Mouse (Mus musculus) intestine, embryonic 15.5 days (tissue): ENCODE results near the gene Foxn3. TPM values are rescaled to one million over a fixed set of nuclear protein-coding genes. Genes with fewer than 3 reads are reported as not detected.
"Not testable (repeated sequence)": the region's sequence is repeated elsewhere in the genome, so short reads cannot be mapped to it uniquely, and the experiment has no call there.

Experiments
- ATAC-seq: fragments of 200-750 bp; cut with Nextera tagmentation; 2 replicates; pipeline ENCODE4 v1.8.0; 2017; ENCODE audit warnings: moderate TSS enrichment, moderate library complexity
- H3K27ac ChIP-seq: fragments of 300-500 bp; sonication (generic); 2 replicates; pipeline ENCODE4 v1.5.1; 2015; ENCODE audit warnings: mild to moderate bottlenecking, inconsistent platforms
- H3K27me3 ChIP-seq: fragments of 300-500 bp; sonication (generic); replicated peaks from 2 replicates; pipeline ENCODE4 v1.6.1; 2015; ENCODE audit warnings: inconsistent platforms
- H3K36me3 ChIP-seq: fragments of 300-500 bp; sonication (generic); 2 replicates; pipeline ENCODE4 v1.6.1; 2015; ENCODE audit warnings: inconsistent platforms
- H3K4me1 ChIP-seq: fragments of 300-500 bp; sonication (generic); replicated peaks from 2 replicates; pipeline ENCODE4 v1.6.1; 2015; ENCODE audit warnings: inconsistent platforms
- H3K4me2 ChIP-seq: fragments of 300-500 bp; sonication (generic); replicated peaks from 2 replicates; pipeline ENCODE4 v1.6.1; 2015; ENCODE audit warnings: mild to moderate bottlenecking, inconsistent platforms
- H3K4me3 ChIP-seq: fragments of 300-500 bp; sonication (generic); replicated peaks from 2 replicates; pipeline ENCODE4 v1.5.1; 2015; ENCODE audit warnings: inconsistent platforms
- H3K9ac ChIP-seq: fragments of 300-500 bp; sonication (generic); 2 replicates; pipeline ENCODE4 v1.6.1; 2015; ENCODE audit warnings: inconsistent platforms
- H3K9me3 ChIP-seq: fragments of 300-500 bp; sonication (generic); 2 replicates; pipeline ENCODE4 v1.6.1; 2016; ENCODE audit warnings: inconsistent platforms
- WGBS: fragments of 180-500 bp; shearing (Covaris S2); methylation state at CpG from one replicate; pipeline ENCODE4 v1.1.7; 2015; 5-methylcytosine and 5-hydroxymethylcytosine counted together
- polyA plus RNA-seq: library from polyadenylated mRNA; unstranded; fragments of >200 nt; fragmentation: Nextera tagmentation; extraction: Ambion mirVana; gene quantifications from 2 replicates; pipeline ENCODE4 v1.2.1, GENCODE M21; 2015

The Foxn3 gene
- polyA plus RNA-seq, 1 experiment from 2014 or later, result 57.3 TPM

GRCm38 (mm10) chr12:99195655-99196054 lies 367.7 kb downstream of the Foxn3 start:
- H3K4me2 ChIP-seq, result no peak overlapping the region
- ATAC-seq, result no peak
- H3K4me1 ChIP-seq, result no peaks in the 10 kb centered on the region
- H3K9me3 ChIP-seq, result no peaks in the 10 kb centered on the region
- H3K9ac ChIP-seq, result no peak overlapping the region
- no peak overlapping the region for H3K27ac ChIP-seq
- H3K36me3 ChIP-seq, result 0 out of 2 replicates have a peak, but pooled peaks cover 4% of the 10 kb centered on the region
- WGBS, result 89% methylated on average over 5 of the region's 5 CpGs
- H3K27me3 ChIP-seq, result no peaks in the 10 kb centered on the region
- H3K4me3 ChIP-seq, result no peak overlapping the region

- H3K27ac ChIP-seq, H3K9ac ChIP-seq, H3K4me1 ChIP-seq, H3K9me3 ChIP-seq, H3K4me3 ChIP-seq, H3K4me2 ChIP-seq, ATAC-seq, H3K36me3 ChIP-seq, H3K27me3 ChIP-seq: not testable (repeated sequence)
- WGBS, result 93% methylated on average over 17 of the region's 17 CpGs
Observed at GRCm38 (mm10) chr12:99194120-99194519, 369.3 kb downstream of the Foxn3 start.

- 90% methylated on average over 4 of the region's 4 CpGs for WGBS
- H3K9me3 ChIP-seq, result no peaks in the 10 kb centered on the region
- no peaks in the 10 kb centered on the region for H3K4me1 ChIP-seq
- ATAC-seq, result no peak
- H3K9ac ChIP-seq, result no peak overlapping the region
- H3K4me3 ChIP-seq, result no peak overlapping the region
- H3K27me3 ChIP-seq, result no peaks in the 10 kb centered on the region
- no peaks in the 10 kb centered on the region for H3K36me3 ChIP-seq
- no peak overlapping the region for H3K4me2 ChIP-seq
- no peak overlapping the region for H3K27ac ChIP-seq
Observed at GRCm38 (mm10) chr12:99187671-99188070, 375.7 kb downstream of the Foxn3 start.

- Histone ChIP-seq H3K9ac (no peak overlapping the region), H3K36me3 (no peaks in the 10 kb centered on the region), H3K4me2 (no peak overlapping the region), H3K4me3 (no peak overlapping the region), H3K9me3 (no peaks in the 10 kb centered on the region), H3K27ac (no peak overlapping the region), H3K4me1 (no peaks in the 10 kb centered on the region), H3K27me3 (no peaks in the 10 kb centered on the region)
- no peak for ATAC-seq
- 69% methylated on average over 4 of the region's 4 CpGs for WGBS
Observed at GRCm38 (mm10) chr12:99186239-99186638, 377.1 kb downstream of the Foxn3 start.

- Histone ChIP-seq H3K4me1 (no peaks in the 10 kb centered on the region), H3K9me3 (no peaks in the 10 kb centered on the region), H3K4me2 (no peak overlapping the region), H3K27me3 (no peaks in the 10 kb centered on the region), H3K4me3 (no peak overlapping the region), H3K27ac (no peak overlapping the region), H3K9ac (no peak overlapping the region), H3K36me3 (no peaks in the 10 kb centered on the region)
- no peak for ATAC-seq
- WGBS, result 81% methylated on average over 7 of the region's 7 CpGs
Observed at GRCm38 (mm10) chr12:99183261-99183792, 380.1 kb downstream of the Foxn3 start.

- Histone ChIP-seq H3K4me3 (no peak overlapping the region), H3K9ac (no peak overlapping the region), H3K27me3 (no peaks in the 10 kb centered on the region), H3K9me3 (no peaks in the 10 kb centered on the region), H3K4me2 (no peak overlapping the region), H3K36me3 (no peaks in the 10 kb centered on the region), H3K27ac (no peak overlapping the region), H3K4me1 (no peaks in the 10 kb centered on the region)
- WGBS, result 83% methylated on average over 3 of the region's 3 CpGs
- ATAC-seq, result no peak
Observed at GRCm38 (mm10) chr12:99182338-99182737, 381.0 kb downstream of the Foxn3 start.

- H3K4me1 ChIP-seq, result no peaks in the 10 kb centered on the region
- 60% methylated on average over 3 of the region's 3 CpGs for WGBS
- no peak for ATAC-seq
- H3K27ac ChIP-seq, result no peak overlapping the region
- no peaks in the 10 kb centered on the region for H3K27me3 ChIP-seq
- H3K4me3 ChIP-seq, result no peak overlapping the region
- H3K4me2 ChIP-seq, result no peak overlapping the region
- no peak overlapping the region for H3K9ac ChIP-seq
- no peaks in the 10 kb centered on the region for H3K36me3 ChIP-seq
- H3K9me3 ChIP-seq, result no peaks in the 10 kb centered on the region
Observed at GRCm38 (mm10) chr12:99180234-99180824, 383.1 kb downstream of the Foxn3 start.

- ATAC-seq, result no peak
- H3K4me3 ChIP-seq, result no peak overlapping the region
- H3K27me3 ChIP-seq, result no peaks in the 10 kb centered on the region
- no peak overlapping the region for H3K27ac ChIP-seq
- no peak overlapping the region for H3K4me2 ChIP-seq
- no peaks in the 10 kb centered on the region for H3K4me1 ChIP-seq
- WGBS, result 64% methylated on average over 11 of the region's 11 CpGs
- no peaks in the 10 kb centered on the region for H3K9me3 ChIP-seq
- no peak overlapping the region for H3K9ac ChIP-seq
- no peaks in the 10 kb centered on the region for H3K36me3 ChIP-seq
Observed at GRCm38 (mm10) chr12:99174979-99175621, 388.3 kb downstream of the Foxn3 start.

- Histone ChIP-seq H3K4me1 (no peaks in the 10 kb centered on the region), H3K36me3 (no peaks in the 10 kb centered on the region), H3K4me3 (no peak overlapping the region), H3K4me2 (no peak overlapping the region), H3K9ac (no peak overlapping the region), H3K27me3 (no peaks in the 10 kb centered on the region), H3K9me3 (no peaks in the 10 kb centered on the region), H3K27ac (no peak overlapping the region)
- ATAC-seq, result no peak
- WGBS, result 76% methylated on average over 5 of the region's 5 CpGs
Observed at GRCm38 (mm10) chr12:99172170-99172569, 391.2 kb downstream of the Foxn3 start.

GRCm38 (mm10) chr12:99169925-99170324 lies 393.5 kb downstream of the Foxn3 start:
- H3K9me3 ChIP-seq, result no peaks in the 10 kb centered on the region
- no peak for ATAC-seq
- H3K36me3 ChIP-seq, result no peaks in the 10 kb centered on the region
- H3K27ac ChIP-seq, result no peak overlapping the region
- H3K9ac ChIP-seq, result no peak overlapping the region
- WGBS, result 84% methylated on average over 6 of the region's 6 CpGs
- H3K4me1 ChIP-seq, result no peaks in the 10 kb centered on the region
- H3K4me3 ChIP-seq, result no peak overlapping the region
- H3K27me3 ChIP-seq, result no peaks in the 10 kb centered on the region
- H3K4me2 ChIP-seq, result no peak overlapping the region

- no peak overlapping the region for H3K9ac ChIP-seq
- ATAC-seq, result no peak
- no peak overlapping the region for H3K4me3 ChIP-seq
- H3K27me3 ChIP-seq, result no peaks in the 10 kb centered on the region
- H3K4me2 ChIP-seq, result no peak overlapping the region
- no peaks in the 10 kb centered on the region for H3K36me3 ChIP-seq
- H3K4me1 ChIP-seq, result no peaks in the 10 kb centered on the region
- no peak overlapping the region for H3K27ac ChIP-seq
- no peaks in the 10 kb centered on the region for H3K9me3 ChIP-seq
- WGBS, result 90% methylated on average over 6 of the region's 6 CpGs
Observed at GRCm38 (mm10) chr12:99166091-99166490, 397.3 kb downstream of the Foxn3 start.

GRCm38 (mm10) chr12:99163342-99163682 lies 400.1 kb downstream of the Foxn3 start:
- Histone ChIP-seq H3K4me1 (0 out of 2 replicates have a peak, but pooled peaks cover 3% of the 10 kb centered on the region), H3K27ac (no peak overlapping the region), H3K36me3 (no peaks in the 10 kb centered on the region), H3K4me3 (no peak overlapping the region), H3K9me3 (no peaks in the 10 kb centered on the region), H3K27me3 (no peaks in the 10 kb centered on the region), H3K4me2 (no peak overlapping the region), H3K9ac (no peak overlapping the region)
- no peak for ATAC-seq
- WGBS, result 81% methylated on average over 9 of the region's 9 CpGs
